Mouse (Mus musculus): ENCODE measurements at regions not wholly inside any gene's neighbourhood (a gene's known extent, or its start where the extent isn't known, plus 50 kb on each side); places are given as distances from the start of the nearest gene placed in this dataset.

- in situ Hi-C loops (cut with MseI, MboI), result no loop called here
These were observed 197.4 kb downstream of the Meis1 start for GRCm38 (mm10) chr11:18821384-18821783.

- in situ Hi-C loops (cut with MseI, MboI), result no loop called here
These were observed 204.7 kb downstream of the Meis1 start for GRCm38 (mm10) chr11:18814110-18814509.

DNA sequence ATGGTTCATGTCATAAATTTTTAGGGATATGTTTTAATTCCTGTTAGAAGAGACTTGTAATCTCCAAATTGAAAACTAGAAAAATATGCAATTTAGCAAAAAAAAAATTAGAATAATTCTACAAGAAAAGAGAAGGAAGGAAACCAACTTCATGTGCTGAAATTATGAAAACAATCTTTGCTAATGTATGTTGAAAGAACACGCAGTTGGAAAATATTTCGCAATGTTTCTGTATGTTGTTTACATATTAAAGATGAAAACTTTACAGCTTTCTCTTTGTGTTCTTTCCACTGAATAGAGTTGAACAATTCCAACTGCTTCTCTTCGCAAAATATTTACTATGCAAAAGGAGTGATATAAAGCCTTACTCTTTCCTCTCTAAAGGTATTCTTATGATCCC is 251.3 kb downstream of the Meis1 start:
- in situ Hi-C loops (cut with MseI, MboI), result no loop called here

DNA sequence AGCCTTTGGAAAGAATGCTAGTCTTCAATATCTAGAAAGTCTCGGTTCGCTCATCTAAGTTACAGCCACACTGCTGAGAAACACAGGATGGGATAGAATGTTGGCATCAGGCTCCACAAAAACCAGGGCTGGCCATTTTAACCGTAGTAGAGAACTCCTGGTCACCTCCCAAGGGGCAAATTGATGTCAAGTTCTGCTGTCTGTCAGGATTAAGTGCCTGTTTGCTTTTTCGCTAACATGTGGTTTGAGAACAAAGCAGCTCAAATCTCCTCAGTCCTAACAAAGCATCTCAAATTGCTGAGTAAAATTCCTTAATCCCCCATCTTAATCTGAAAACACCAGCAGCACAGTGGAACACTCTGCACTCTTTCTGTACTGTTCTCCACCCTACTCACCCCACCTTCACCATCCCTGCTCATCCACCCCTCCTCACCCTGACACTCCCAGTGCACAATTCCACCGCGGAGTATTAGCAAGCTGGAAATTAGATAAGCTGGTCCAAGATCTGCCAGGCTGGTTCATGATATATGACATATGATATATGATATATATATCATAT is 252.2 kb downstream of the Meis1 start:
- in situ Hi-C loops (cut with MseI, MboI), result no loop called here

DNA sequence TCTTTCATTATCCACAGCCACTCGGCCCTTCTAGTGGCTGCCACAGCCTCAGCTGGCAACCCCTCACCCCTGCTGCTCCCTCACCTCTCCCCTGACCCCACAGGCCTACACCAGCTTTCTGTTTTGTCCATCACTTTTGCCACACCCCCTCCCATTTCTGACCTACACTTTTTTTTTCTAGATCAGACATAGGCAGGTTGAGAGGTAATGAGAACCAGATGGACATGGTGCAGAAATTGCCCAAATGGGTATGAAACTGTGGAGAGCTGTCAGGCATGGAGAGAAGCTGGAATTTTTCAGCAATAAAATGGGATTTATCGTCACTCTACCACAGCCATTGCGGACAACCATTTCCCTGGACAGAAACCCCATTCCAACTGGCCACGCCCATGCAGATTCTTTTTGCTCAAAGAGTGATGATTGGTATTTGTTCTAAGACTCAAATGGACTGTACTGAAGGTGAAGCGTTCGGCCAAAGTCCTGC is 260.2 kb downstream of the Meis1 start:
- in situ Hi-C loops (cut with MseI, MboI), result no loop called here

- in situ Hi-C loops (cut with MseI, MboI), result no loop called here
These were observed 262.2 kb downstream of the Meis1 start for GRCm38 (mm10) chr11:18756576-18756975.

- in situ Hi-C loops (cut with MseI, MboI), result loop anchor here in 1 of 2 experiments (5.0 kb wide), 1 partner anchor 47 kb away; no protein-coding TSS in a partner anchor
These were observed 263.9 kb downstream of the Meis1 start for GRCm38 (mm10) chr11:18754732-18755525.

DNA sequence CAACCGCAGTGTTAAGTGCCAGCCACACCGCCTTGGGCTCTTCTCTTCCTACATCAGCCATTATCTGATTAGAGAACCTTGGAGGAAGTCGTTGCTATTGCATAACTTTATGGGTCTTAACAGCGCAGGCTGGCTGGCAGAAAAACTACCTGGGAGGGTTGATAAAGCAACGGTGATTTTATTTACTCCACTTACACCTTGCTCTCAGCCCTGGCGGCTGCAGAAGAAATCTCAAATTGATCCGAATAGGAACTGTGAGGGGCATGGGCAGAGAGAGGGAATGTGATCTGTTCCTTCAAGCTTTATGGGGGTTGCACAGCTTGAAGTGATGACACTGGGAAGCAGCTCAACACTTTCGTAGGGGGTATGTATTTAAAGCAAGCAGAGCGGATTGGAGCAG is 264.9 kb downstream of the Meis1 start:
- in situ Hi-C loops (cut with MseI, MboI), result loop anchor here in 1 of 2 experiments (5.0 kb wide), 1 partner anchor 48 kb away; no protein-coding TSS in a partner anchor

GRCm38 (mm10) chr11:18753246-18753645 is 265.5 kb downstream of the Meis1 start:
- in situ Hi-C loops (cut with MseI, MboI), result loop anchor here in 1 of 2 experiments (5.0 kb wide), 1 partner anchor 49 kb away; no protein-coding TSS in a partner anchor

DNA sequence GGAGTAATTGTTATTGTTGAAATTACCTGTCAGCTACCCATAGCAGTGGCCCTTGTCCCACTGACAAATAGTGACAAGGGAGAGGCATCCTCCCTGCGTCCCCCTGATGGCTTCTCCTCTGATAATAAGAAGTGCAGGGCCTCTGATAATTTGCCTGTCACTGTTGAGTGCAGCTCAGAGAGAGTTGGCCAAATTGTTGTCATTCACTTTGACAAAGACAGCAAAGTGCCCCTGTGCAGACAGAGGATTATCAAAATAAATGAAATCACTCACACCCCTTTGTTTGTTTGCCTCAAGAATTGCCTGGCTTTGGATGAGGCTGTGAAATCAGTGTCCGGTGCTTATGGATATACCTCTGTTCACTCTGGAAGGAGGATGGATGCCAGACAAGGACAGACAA is 266.3 kb downstream of the Meis1 start:
- in situ Hi-C loops (cut with MseI, MboI), result loop anchor here in 1 of 2 experiments (5.0 kb wide), 1 partner anchor 50 kb away; no protein-coding TSS in a partner anchor

DNA sequence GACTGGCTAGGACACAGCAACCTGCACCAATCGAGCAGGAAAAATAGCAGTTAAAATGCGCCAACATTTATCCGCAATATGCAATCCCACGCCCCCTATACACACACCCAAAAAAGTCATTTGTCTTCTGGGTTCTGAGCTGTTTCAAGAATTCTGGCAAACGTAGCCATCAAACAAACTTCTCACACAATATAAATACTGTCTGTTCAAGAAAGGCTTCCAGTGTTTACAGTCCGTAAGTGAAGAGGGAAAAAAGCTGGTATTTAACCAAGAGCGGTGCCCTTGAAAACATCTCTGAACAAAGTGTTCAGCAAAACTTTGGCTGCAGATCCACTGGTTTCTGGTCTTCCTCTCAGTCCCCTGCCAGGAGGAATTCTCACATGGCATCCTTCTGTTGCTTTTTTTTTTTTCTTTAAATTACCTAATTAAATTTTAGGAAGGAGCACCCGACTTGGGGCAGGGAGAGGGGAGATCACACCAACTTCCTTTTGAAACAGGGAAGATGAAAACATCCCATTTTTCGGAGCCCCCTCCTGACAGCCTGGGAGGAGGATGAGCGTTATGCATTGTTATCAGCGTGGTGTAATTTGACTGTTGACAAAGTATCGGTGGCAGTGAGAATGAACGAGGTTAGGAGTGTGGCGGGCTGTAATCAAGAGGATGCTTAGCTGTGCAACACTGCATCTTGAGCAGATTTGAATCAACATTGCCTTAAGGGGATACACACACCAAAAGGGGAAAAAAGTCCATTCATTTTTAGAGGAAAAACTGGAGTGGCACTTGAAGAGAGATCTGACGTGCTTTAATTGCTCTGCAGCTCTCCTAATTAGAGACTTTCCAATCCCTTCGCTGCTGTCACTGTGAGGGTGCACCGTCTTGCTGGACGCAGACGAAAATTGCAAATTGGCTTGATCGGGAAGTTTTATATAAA is 267.6 kb downstream of the Meis1 start:
- in situ Hi-C loops (cut with MseI, MboI), result loop anchor here in 1 of 2 experiments (5.0 kb wide), 1 partner anchor 51 kb away; no protein-coding TSS in a partner anchor

- in situ Hi-C loops (cut with MseI, MboI), result loop anchor here in 1 of 2 experiments (5.0 kb wide), 1 partner anchor 52 kb away; no protein-coding TSS in a partner anchor
These were observed 268.8 kb downstream of the Meis1 start for GRCm38 (mm10) chr11:18750080-18750375.

DNA sequence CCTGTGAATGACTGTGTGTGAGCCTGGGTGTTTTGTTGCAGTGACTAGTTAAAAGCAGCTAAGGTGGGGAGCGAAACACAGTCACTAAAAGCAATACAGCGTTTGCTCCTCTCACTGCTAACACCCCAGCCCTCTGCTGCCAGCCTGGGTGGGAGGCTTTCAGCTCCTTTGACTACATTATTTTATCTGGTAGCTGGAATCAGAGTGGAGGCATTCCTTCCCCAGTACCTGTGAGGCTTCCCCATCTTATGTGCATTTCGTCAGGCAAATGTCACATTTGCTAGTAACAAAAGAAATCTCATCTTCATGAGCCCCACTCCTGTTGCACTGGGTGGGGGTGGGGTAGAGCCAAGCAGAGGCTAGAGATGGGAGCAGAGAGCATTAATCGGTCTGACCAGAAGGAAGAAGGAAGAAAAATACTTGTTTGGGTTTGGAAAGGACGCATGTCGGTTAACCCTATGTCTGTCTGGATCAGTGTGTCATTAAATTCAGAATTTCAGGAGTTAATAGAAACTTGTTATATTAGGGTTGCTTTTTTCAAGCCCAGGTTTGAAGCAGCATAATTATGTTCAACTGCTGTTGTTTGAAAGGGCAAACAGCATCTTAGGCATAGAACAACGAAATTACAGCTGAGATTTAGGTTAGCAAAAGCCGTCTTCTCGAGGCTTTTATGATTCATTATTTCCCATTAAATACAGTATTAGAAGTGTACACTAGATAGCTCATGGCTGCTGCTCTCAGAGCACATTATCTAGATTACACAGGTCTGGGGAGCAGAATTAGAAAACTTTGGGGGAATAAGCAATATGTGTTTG is 269.3 kb downstream of the Meis1 start:
- in situ Hi-C loops (cut with MseI, MboI), result loop anchor here in 1 of 2 experiments (5.0 kb wide), 1 partner anchor 53 kb away; no protein-coding TSS in a partner anchor

DNA sequence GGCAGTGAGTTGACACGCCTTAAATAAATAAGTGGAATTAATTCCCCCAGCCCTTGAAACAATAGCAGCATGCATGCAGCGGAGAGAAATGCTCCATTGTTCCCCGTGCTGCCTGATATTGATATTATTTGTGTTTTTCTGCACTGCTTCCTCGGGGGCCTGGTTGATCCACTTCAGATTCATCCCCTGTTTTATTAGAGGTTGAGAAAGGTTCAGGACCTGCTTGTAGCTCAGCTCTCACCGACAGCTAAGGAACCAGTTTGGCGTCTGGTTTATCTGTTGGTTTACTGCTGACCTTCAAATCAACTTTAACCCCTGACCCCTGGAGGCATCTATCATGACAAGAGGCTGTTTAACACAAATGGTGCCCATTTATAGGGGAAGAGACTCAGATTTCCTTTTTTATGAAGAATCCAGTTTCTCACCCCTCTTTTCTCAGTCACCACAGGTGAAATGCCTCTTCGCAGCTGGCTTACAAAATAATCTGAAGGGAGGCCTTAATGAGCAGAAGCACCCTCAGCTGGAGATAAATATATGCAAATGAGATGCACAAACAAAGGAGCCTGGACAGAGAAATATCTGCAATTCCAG is 270.8 kb downstream of the Meis1 start:
- in situ Hi-C loops (cut with MseI, MboI), result no loop called here

GRCm38 (mm10) chr11:18747361-18747760 is 271.4 kb downstream of the Meis1 start:
- in situ Hi-C loops (cut with MseI, MboI), result no loop called here

DNA sequence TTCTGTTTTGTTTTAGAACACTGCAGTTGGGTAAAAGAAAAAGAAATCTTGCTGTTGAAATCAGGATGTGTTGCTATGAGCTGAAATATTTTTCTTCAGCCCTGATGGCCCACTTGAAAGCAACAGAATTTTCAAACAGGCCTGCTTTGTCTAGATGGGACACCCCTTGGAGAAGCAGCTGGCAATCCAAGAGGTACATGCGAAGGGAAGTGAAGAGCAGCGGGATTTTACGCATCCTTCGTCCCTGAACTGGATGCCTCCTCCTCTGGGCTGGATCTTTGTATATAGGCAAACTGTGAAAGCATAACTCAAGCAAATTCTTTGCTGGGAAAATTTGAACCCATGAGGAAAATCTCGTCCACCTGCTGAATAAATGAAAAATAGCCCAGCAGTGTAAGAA is 272.3 kb downstream of the Meis1 start:
- in situ Hi-C loops (cut with MseI, MboI), result no loop called here

DNA sequence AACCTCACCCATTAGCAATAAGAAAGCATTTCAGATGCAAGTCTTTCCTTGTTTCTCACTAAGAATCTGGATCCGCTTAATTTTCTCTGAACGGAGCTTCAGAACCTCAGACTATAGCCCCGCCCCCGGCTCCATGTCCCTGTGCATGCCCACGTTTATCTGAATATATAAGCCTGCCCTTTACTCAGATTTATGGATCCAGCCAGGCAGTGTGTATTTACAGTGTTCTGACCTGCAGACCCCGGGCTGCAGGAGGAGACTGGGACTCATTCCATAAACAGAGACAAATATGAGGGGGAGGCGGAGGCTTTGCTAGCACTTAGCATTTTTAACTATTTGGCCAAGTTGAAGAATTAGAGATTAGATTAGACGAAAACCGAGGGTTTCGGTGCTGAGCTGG is 272.9 kb downstream of the Meis1 start:
- in situ Hi-C loops (cut with MseI, MboI), result no loop called here

GRCm38 (mm10) chr11:18734904-18735664 is 283.7 kb downstream of the Meis1 start:
- in situ Hi-C loops (cut with MseI, MboI), result no loop called here

DNA sequence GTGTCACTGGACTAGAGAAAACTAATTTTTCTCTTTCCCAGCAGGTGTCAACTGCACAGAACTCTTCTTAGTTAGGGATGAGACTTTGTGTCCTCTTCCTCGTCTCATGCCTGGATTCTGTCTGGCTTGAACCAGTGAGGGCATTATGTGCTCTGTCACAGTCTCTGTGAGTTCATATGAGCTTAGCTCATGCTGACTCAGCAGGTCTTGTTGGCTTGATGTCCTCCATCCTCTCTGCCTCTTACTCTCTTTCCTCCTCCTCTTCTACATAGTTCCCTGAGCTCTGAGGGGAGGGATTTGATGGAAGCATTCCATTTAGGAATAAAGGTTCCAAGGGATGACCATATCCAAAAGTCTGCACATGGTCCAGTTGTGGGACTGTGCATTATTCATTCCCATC is 284.7 kb downstream of the Meis1 start:
- in situ Hi-C loops (cut with MseI, MboI), result no loop called here

- in situ Hi-C loops (cut with MseI, MboI), result no loop called here
These were observed 289.0 kb downstream of the Meis1 start for GRCm38 (mm10) chr11:18729742-18730141.
